Mouse (Mus musculus): ENCODE results near the gene Cyp39a1. TPM values are rescaled to one million over a fixed set of nuclear protein-coding genes. Genes with fewer than 3 reads are reported as not detected.

The Cyp39a1 gene
- polyA plus RNA-seq, 1 experiment from 2014 or later: 14.7 TPM

- H3K27ac ChIP-seq: no peak overlapping the region
- H3K36me3 ChIP-seq: peaks cover 5% of the 10 kb centered on the region; the same call in 1 of the 2 replicates
- WGBS: 79% methylated on average over 10 of the region's 10 CpGs
- no peak for DNase-seq (ENCODE audit: low spot score)
- peaks cover 22% of the 10 kb centered on the region; the same call in 1 of the 2 replicates for H3K4me1 ChIP-seq
- H3K4me3 ChIP-seq: no peak overlapping the region
- no peaks in the 10 kb centered on the region for H3K27me3 ChIP-seq (ENCODE audit: insufficient read depth, poor library complexity, severe bottlenecking)
- H3K9me3 ChIP-seq: no peaks in the 10 kb centered on the region
These were observed 17.4 kb upstream of the Cyp39a1 start for GRCm38 (mm10) chr17:43649641-43650436.

- no peak for DNase-seq (ENCODE audit: low spot score)
- Histone ChIP-seq H3K4me1 (peaks cover 18% of the 10 kb centered on the region; the same call in 1 of the 2 replicates), H3K9me3 (no peaks in the 10 kb centered on the region), H3K4me3 (no peak overlapping the region), H3K36me3 (peaks cover 5% of the 10 kb centered on the region; the same call in 1 of the 2 replicates), H3K27me3 (ENCODE audit: insufficient read depth, poor library complexity, severe bottlenecking) (no peaks in the 10 kb centered on the region), H3K27ac (no peak overlapping the region)
- WGBS: 63% methylated on average over 14 of the region's 14 CpGs
These were observed 15.7 kb upstream of the Cyp39a1 start for GRCm38 (mm10) chr17:43651314-43652046.

- Histone ChIP-seq H3K4me1 (peaks cover 22% of the 10 kb centered on the region), H3K36me3 (no peaks in the 10 kb centered on the region), H3K4me3 (peak within 1 kb of the TSS; percentile 90), H3K9me3 (no peaks in the 10 kb centered on the region), H3K27ac (peak within 1 kb of the TSS; percentile 80), H3K27me3 (ENCODE audit: insufficient read depth, poor library complexity, severe bottlenecking) (no peaks in the 10 kb centered on the region)
- 1% methylated on average over 41 of the region's 41 CpGs for WGBS
- DNase-seq (ENCODE audit: low spot score): peak; percentile 96
These were observed 492 bp upstream of the Cyp39a1 start, which contains the start of gene Slc25a27 for GRCm38 (mm10) chr17:43666576-43667289. Gene Slc25a27, minus strand, starts transcription at chr17:43667214.

GRCm38 (mm10) chr17:43669145-43669695 is 2.0 kb downstream of the Cyp39a1 start:
- WGBS: 68% methylated on average over 6 of the region's 6 CpGs
- H3K4me3 ChIP-seq: peak overlapping the region; percentile 90; the same call in 1 of the 2 replicates

GRCm38 (mm10) chr17:43671907-43672306 is 4.7 kb downstream of the Cyp39a1 start:
- Histone ChIP-seq H3K4me3 (no peak overlapping the region), H3K4me1 (peaks cover 14% of the 10 kb centered on the region), H3K9me3 (no peaks in the 10 kb centered on the region), H3K27ac (no peak overlapping the region), H3K27me3 (ENCODE audit: insufficient read depth, poor library complexity, severe bottlenecking) (no peaks in the 10 kb centered on the region), H3K36me3 (no peaks in the 10 kb centered on the region; the same call in 1 of the 2 replicates)
- DNase-seq (ENCODE audit: low spot score): no peak
- WGBS: 65% methylated on average over 4 of the region's 4 CpGs

More at GRCm38 (mm10) chr17:43669145-43669695, 2.0 kb downstream of the Cyp39a1 start:
- no peak for DNase-seq (ENCODE audit: low spot score)
- H3K36me3 ChIP-seq: no peaks in the 10 kb centered on the region
- peaks cover 22% of the 10 kb centered on the region for H3K4me1 ChIP-seq
- no peaks in the 10 kb centered on the region for H3K9me3 ChIP-seq
- H3K27ac ChIP-seq: no peak overlapping the region; the same call in 1 of the 2 replicates
- no peaks in the 10 kb centered on the region for H3K27me3 ChIP-seq (ENCODE audit: insufficient read depth, poor library complexity, severe bottlenecking)

GRCm38 (mm10) chr17:43675228-43675627 is 8.0 kb downstream of the Cyp39a1 start:
- no peak for DNase-seq (ENCODE audit: low spot score)
- Histone ChIP-seq H3K36me3 (peaks cover 6% of the 10 kb centered on the region; the same call in 1 of the 2 replicates), H3K27ac (no peak overlapping the region), H3K27me3 (ENCODE audit: insufficient read depth, poor library complexity, severe bottlenecking) (no peaks in the 10 kb centered on the region), H3K4me3 (no peak overlapping the region), H3K9me3 (no peaks in the 10 kb centered on the region), H3K4me1 (no peaks in the 10 kb centered on the region; the same call in 1 of the 2 replicates)
- 61% methylated on average over 1 of the region's 1 CpGs for WGBS

- WGBS: 73% methylated on average over 1 of the region's 1 CpGs
- Histone ChIP-seq H3K36me3 (peaks cover 16% of the 10 kb centered on the region), H3K27ac (no peak overlapping the region), H3K4me3 (no peak overlapping the region), H3K27me3 (ENCODE audit: insufficient read depth, poor library complexity, severe bottlenecking) (no peaks in the 10 kb centered on the region), H3K4me1 (no peaks in the 10 kb centered on the region; the same call in 1 of the 2 replicates), H3K9me3 (no peaks in the 10 kb centered on the region)
- DNase-seq (ENCODE audit: low spot score): no peak
These were observed 9.0 kb downstream of the Cyp39a1 start for GRCm38 (mm10) chr17:43676241-43676640.

GRCm38 (mm10) chr17:43677317-43677716 is 10.1 kb downstream of the Cyp39a1 start:
- Histone ChIP-seq H3K4me3 (no peak overlapping the region), H3K4me1 (no peaks in the 10 kb centered on the region), H3K36me3 (peaks cover 19% of the 10 kb centered on the region), H3K9me3 (no peaks in the 10 kb centered on the region), H3K27me3 (ENCODE audit: insufficient read depth, poor library complexity, severe bottlenecking) (no peaks in the 10 kb centered on the region), H3K27ac (no peak overlapping the region)
- DNase-seq (ENCODE audit: low spot score): no peak
- WGBS: 80% methylated on average over 1 of the region's 1 CpGs

- H3K4me1 ChIP-seq: no peaks in the 10 kb centered on the region
- WGBS: 79% methylated on average over 7 of the region's 7 CpGs
- H3K4me3 ChIP-seq: no peak overlapping the region
- no peaks in the 10 kb centered on the region for H3K27me3 ChIP-seq (ENCODE audit: insufficient read depth, poor library complexity, severe bottlenecking)
- H3K9me3 ChIP-seq: no peaks in the 10 kb centered on the region
- DNase-seq (ENCODE audit: low spot score): no peak
- no peak overlapping the region for H3K27ac ChIP-seq
- peaks cover 45% of the 10 kb centered on the region for H3K36me3 ChIP-seq
These were observed 16.9 kb downstream of the Cyp39a1 start for GRCm38 (mm10) chr17:43684086-43684485.

- no peak overlapping the region for H3K4me3 ChIP-seq
- H3K27ac ChIP-seq: no peak overlapping the region
- H3K4me1 ChIP-seq: no peaks in the 10 kb centered on the region
- no peaks in the 10 kb centered on the region for H3K9me3 ChIP-seq
- peaks cover 45% of the 10 kb centered on the region for H3K36me3 ChIP-seq
- 86% methylated on average over 5 of the region's 5 CpGs for WGBS
- no peaks in the 10 kb centered on the region for H3K27me3 ChIP-seq (ENCODE audit: insufficient read depth, poor library complexity, severe bottlenecking)
- DNase-seq (ENCODE audit: low spot score): no peak
These were observed 17.4 kb downstream of the Cyp39a1 start for GRCm38 (mm10) chr17:43684638-43685037.

- Histone ChIP-seq H3K27me3 (ENCODE audit: insufficient read depth, poor library complexity, severe bottlenecking) (no peaks in the 10 kb centered on the region), H3K4me1 (no peaks in the 10 kb centered on the region), H3K36me3 (peaks cover 37% of the 10 kb centered on the region), H3K4me3 (no peak overlapping the region), H3K9me3 (no peaks in the 10 kb centered on the region), H3K27ac (no peak overlapping the region)
- no peak for DNase-seq (ENCODE audit: low spot score)
- WGBS: 76% methylated on average over 9 of the region's 9 CpGs
These were observed 22.4 kb downstream of the Cyp39a1 start for GRCm38 (mm10) chr17:43689591-43689990.

GRCm38 (mm10) chr17:43698997-43699649 is 31.9 kb downstream of the Cyp39a1 start:
- H3K4me1 ChIP-seq: no peaks in the 10 kb centered on the region
- H3K27ac ChIP-seq: no peak overlapping the region
- no peak overlapping the region for H3K4me3 ChIP-seq
- H3K9me3 ChIP-seq: no peaks in the 10 kb centered on the region
- no peak for DNase-seq (ENCODE audit: low spot score)
- 46% methylated on average over 14 of the region's 14 CpGs for WGBS
- H3K36me3 ChIP-seq: peaks cover 14% of the 10 kb centered on the region
- no peaks in the 10 kb centered on the region for H3K27me3 ChIP-seq (ENCODE audit: insufficient read depth, poor library complexity, severe bottlenecking)
